Mouse (Mus musculus) embryonic fibroblast, embryonic 13.5 days (primary cell): ENCODE data around the gene Fcgrt. TPM values are rescaled to one million over a fixed set of nuclear protein-coding genes. Genes with fewer than 3 reads are reported as not detected.
A peak's percentile ranks its signal among the peaks of the same experiment; 100 is the strongest.
"Not testable (repeated sequence)": the region's sequence is repeated elsewhere in the genome, so short reads cannot be mapped to it uniquely, and the experiment has no call there.

Experiments used
- H3K27ac ChIP-seq: 2 replicates; pipeline ENCODE4 v1.5.1; 2012; ENCODE audit warnings: low read length, control low read depth, inconsistent platforms; ENCODE audit not compliant: insufficient read depth
- H3K4me1 ChIP-seq: 2 replicates; pipeline ENCODE4 v1.6.1; 2011; ENCODE audit warnings: low read length; ENCODE audit not compliant: control insufficient read depth, insufficient read depth
- H3K4me3 ChIP-seq: 2 replicates; pipeline ENCODE4 v1.5.1; 2011; ENCODE audit warnings: mild to moderate bottlenecking, control low read depth, low read length; ENCODE audit not compliant: insufficient read depth
- CTCF ChIP-seq: IDR thresholded peaks from 2 replicates; pipeline ENCODE4 v1.5.1; 2011; ENCODE audit warnings: mild to moderate bottlenecking, control low read depth, low read length, moderate library complexity, borderline replicate concordance; ENCODE audit not compliant: insufficient read depth
- POLR2A ChIP-seq: IDR thresholded peaks from 2 replicates; pipeline ENCODE4 v1.6.1; 2011; ENCODE audit warnings: low read depth, mild to moderate bottlenecking, control low read depth, low read length, moderate library complexity
- polyA plus RNA-seq: library from polyadenylated mRNA; stranded (reverse); fragments of >200 nt; gene quantifications from 2 replicates; pipeline ENCODE4 v1.2.4, GENCODE M21; 2011; ENCODE audit warnings: low read depth; ENCODE audit not compliant: missing spikeins, insufficient read length

Gene Fcgrt
- polyA plus RNA-seq, 1 experiment, result 64.3 TPM

DNA sequence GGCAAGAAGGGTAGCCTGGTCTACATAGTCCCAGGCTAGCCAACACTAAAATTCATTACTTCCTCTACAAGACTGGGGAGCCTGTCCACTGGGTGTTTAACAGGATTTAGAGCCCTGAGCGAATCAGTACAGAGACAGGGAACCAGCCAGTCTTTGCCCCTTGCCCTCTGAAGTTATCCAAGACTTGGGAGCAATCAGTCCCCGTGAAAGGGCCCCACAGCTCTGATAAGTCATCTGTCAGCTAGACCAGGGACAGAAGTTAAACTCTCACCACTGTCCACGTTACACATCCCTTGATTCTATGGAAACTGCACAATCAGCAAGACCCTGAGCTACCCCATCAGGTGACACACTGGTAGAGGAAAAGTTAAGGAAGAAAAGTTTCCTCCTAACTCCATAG, 8.9 kb upstream of the Fcgrt start:
- TF ChIP-seq CTCF, result no peak
- TF ChIP-seq POLR2A, result no peak
- H3K4me3 ChIP-seq, result no peak overlapping the region
- no peaks in the 10 kb centered on the region for H3K4me1 ChIP-seq
- H3K27ac ChIP-seq, result no peak overlapping the region

DNA sequence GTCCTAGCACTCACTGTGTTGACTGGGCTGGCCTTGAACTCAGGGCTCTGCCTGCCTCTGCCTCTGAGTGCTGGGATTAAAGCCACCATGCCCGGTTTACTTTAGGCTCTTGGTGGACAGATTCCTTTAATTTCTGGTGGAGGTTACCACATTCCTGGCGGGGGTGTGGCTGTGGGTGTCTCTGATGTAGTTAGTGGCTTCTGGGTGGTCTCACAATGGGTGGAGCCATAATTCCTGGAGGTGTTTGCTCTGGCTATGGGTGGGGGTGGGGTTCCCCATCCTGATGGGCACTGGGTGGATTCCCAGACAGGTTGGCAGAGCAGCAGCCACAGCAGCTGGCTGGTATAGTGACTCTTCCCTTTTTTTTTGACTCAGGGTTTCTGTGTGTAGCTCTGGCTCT, 8.3 kb upstream of the Fcgrt start:
- TF ChIP-seq CTCF, result no peak
- no peak for TF ChIP-seq POLR2A
- H3K4me3 ChIP-seq, result no peak overlapping the region

GRCm38 (mm10) chr7:45110089-45110488, 6.4 kb upstream of the Fcgrt start:
- not testable (repeated sequence) for H3K27ac ChIP-seq, H3K4me3 ChIP-seq, H3K4me1 ChIP-seq

More for the DNA sequence above, 8.3 kb upstream of the Fcgrt start:
- H3K27ac ChIP-seq, result no peak overlapping the region
- H3K4me1 ChIP-seq, result no peaks in the 10 kb centered on the region

- H3K27ac ChIP-seq, result no peak overlapping the region
- no peaks in the 10 kb centered on the region for H3K4me1 ChIP-seq
- TF ChIP-seq CTCF, result no peak
- no peak overlapping the region for H3K4me3 ChIP-seq
These were observed 3.5 kb upstream of the Fcgrt start for GRCm38 (mm10) chr7:45107052-45107645.

DNA sequence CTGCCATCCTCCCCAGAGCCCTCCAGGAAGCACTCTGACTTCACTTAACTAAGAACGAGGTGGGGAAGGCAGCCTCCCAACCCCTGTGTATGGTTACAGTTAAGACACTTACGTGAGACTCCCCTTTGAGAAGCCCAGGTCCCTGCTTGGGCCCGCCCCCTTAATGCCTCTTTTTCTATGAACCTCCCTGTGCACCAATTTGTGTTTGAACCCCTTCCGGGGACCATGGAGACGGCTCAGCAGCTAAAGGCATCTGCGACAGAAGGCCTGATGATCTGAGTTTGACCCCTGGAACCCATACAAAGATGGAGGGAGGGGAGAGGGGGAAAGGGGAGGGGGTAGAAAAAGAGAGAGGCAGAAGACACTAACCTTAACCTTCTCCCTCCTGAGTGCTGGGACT, 2.8 kb upstream of the Fcgrt start:
- no peak overlapping the region for H3K4me3 ChIP-seq
- H3K4me1 ChIP-seq, result no peaks in the 10 kb centered on the region
- no peak for TF ChIP-seq POLR2A
- no peak for TF ChIP-seq CTCF
- H3K27ac ChIP-seq, result no peak overlapping the region

DNA sequence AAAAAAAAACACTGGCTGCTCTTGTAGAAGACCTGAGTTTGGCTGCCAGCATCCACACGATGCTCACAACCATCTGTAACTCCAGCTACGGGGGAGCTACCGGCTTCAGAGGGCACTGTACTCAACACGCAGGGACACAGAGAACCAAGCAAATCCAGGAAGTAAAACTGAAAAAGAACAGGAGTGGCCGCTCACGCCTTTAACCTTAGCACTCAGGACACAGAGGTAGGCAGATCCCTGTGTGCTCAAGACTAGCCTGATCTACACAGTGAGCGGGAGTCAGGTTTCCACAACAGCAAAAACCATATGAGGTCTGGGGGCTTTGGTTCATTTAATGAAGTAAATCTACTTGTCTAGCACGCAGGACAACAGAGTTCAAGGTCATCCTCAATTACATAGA, 1.8 kb upstream of the Fcgrt start:
- H3K4me1 ChIP-seq, result no peaks in the 10 kb centered on the region
- TF ChIP-seq CTCF (no peak), POLR2A (no peak)
- no peak overlapping the region for H3K4me3 ChIP-seq
- H3K27ac ChIP-seq, result no peak overlapping the region

GRCm38 (mm10) chr7:45104941-45105340, 1.3 kb upstream of the Fcgrt start:
- Histone ChIP-seq H3K27ac (no peak overlapping the region), H3K4me1 (no peaks in the 10 kb centered on the region), H3K4me3 (no peak overlapping the region)
- no peak for TF ChIP-seq POLR2A
- TF ChIP-seq CTCF, result no peak

- Histone ChIP-seq H3K4me1 (no peaks in the 10 kb centered on the region), H3K4me3 (peak overlapping the region; percentile 12; the same call in 1 of the 2 replicates), H3K27ac (peak overlapping the region; percentile 57)
- TF ChIP-seq CTCF (no peak), POLR2A (no peak)
These were observed 588 bp downstream of the Fcgrt start for GRCm38 (mm10) chr7:45102940-45103585.

- no peak overlapping the region for H3K27ac ChIP-seq
- H3K4me3 ChIP-seq, result no peak overlapping the region
- TF ChIP-seq POLR2A (no peak), CTCF (no peak)
- no peaks in the 10 kb centered on the region for H3K4me1 ChIP-seq
These were observed 1.2 kb downstream of the Fcgrt start for GRCm38 (mm10) chr7:45102441-45102840.

DNA sequence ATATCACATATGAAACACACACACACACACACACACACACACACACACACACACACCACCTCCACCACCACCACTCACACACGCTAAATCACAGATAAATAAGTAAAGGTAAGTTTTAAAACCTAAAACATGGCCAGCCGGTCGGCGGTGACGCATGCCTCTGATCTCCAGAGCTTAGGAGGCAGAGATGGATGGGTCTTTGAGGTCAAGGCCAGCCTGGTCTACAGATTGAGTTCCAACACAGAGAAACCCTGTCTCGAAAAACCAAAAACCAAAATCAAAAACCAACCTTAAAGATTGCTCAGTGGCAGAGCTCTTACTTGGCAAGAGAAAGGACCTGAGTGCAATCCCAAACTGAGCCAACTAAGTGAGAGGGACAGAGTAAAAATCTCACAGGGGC, 3.6 kb downstream of the Fcgrt start:
- no peaks in the 10 kb centered on the region for H3K4me1 ChIP-seq
- no peak for TF ChIP-seq CTCF
- TF ChIP-seq POLR2A, result no peak
- no peak overlapping the region for H3K27ac ChIP-seq
- no peak overlapping the region for H3K4me3 ChIP-seq
